Mouse (Mus musculus): Measurements from ENCODE around the gene Fam3c.
"Not testable (repeated sequence)": the region's sequence is repeated elsewhere in the genome, so short reads cannot be mapped to it uniquely, and the experiment has no call there.

Fam3c gene

GRCm38 (mm10) chr6:22292056-22292455, 64.0 kb downstream of the Fam3c start:
- no peak for DNase-seq (ENCODE audit: low read depth, low spot score)

GRCm38 (mm10) chr6:22290790-22291189, 65.3 kb downstream of the Fam3c start:
- DNase-seq (ENCODE audit: low read depth, low spot score): no peak

GRCm38 (mm10) chr6:22289461-22290021, 66.5 kb downstream of the Fam3c start:
- DNase-seq (ENCODE audit: low read depth, low spot score): peak; percentile 40

- DNase-seq (ENCODE audit: low read depth, low spot score): peak; percentile 65
These were observed 67.1 kb downstream of the Fam3c start for GRCm38 (mm10) chr6:22288737-22289460.

- DNase-seq (ENCODE audit: low read depth, low spot score): peak; percentile 63
These were observed 67.9 kb downstream of the Fam3c start, which contains the start of gene Wnt16 for GRCm38 (mm10) chr6:22288004-22288736. TSS of gene Wnt16 (plus strand) at chr6:22288227.

- DNase-seq (ENCODE audit: low read depth, low spot score): no peak
These were observed 73.6 kb downstream of the Fam3c start for GRCm38 (mm10) chr6:22282405-22282804.

- DNase-seq (ENCODE audit: low read depth, low spot score): peak; percentile 39
These were observed 75.7 kb downstream of the Fam3c start for GRCm38 (mm10) chr6:22280217-22280861.

- no peak for DNase-seq (ENCODE audit: low read depth, low spot score)
These were observed 78.1 kb downstream of the Fam3c start for GRCm38 (mm10) chr6:22277941-22278340.

- DNase-seq (ENCODE audit: low read depth, low spot score): no peak
These were observed 86.1 kb downstream of the Fam3c start for GRCm38 (mm10) chr6:22269840-22270521.

GRCm38 (mm10) chr6:22268677-22269076, 87.4 kb downstream of the Fam3c start:
- DNase-seq (ENCODE audit: low read depth, low spot score): no peak

- no peak for DNase-seq (ENCODE audit: low read depth, low spot score)
These were observed 88.0 kb downstream of the Fam3c start for GRCm38 (mm10) chr6:22267807-22268667.

GRCm38 (mm10) chr6:22266018-22266417, 90.0 kb downstream of the Fam3c start:
- no peak for DNase-seq (ENCODE audit: low read depth, low spot score)

GRCm38 (mm10) chr6:22264094-22264493, 91.9 kb downstream of the Fam3c start:
- not testable (repeated sequence) for DNase-seq (ENCODE audit: low read depth, low spot score)

- no peak for DNase-seq (ENCODE audit: low read depth, low spot score)
These were observed 93.5 kb downstream of the Fam3c start for GRCm38 (mm10) chr6:22262519-22262918.

- no peak for DNase-seq (ENCODE audit: low read depth, low spot score)
These were observed 97.3 kb downstream of the Fam3c start for GRCm38 (mm10) chr6:22258784-22259183.

All from mesoderm, embryonic 11.5 days (tissue).